Mouse (Mus musculus) liver, adult 2 months (tissue): ENCODE measurements around the gene Prdm8. TPM values are rescaled to one million over a fixed set of nuclear protein-coding genes. Genes with fewer than 3 reads are reported as not detected.

Source experiments
- DNase-seq: peaks from one replicate; pipeline ENCODE4 v3.0.0-alpha.2; 2011; ENCODE audit warnings: low read depth, low spot score; ENCODE audit errors: extremely low read depth
- H3K27ac ChIP-seq: fragments of 200-500 bp; replicated peaks from 2 replicates; pipeline ENCODE4 v1.5.1; 2012; ENCODE audit warnings: low read depth, mild to moderate bottlenecking, control low read depth, inconsistent platforms, low read length; ENCODE audit not compliant: insufficient read depth
- H3K27me3 ChIP-seq: fragments of 200-500 bp; 2 replicates; pipeline ENCODE4 v1.6.1; 2012; ENCODE audit warnings: mild to moderate bottlenecking, moderate library complexity, low read length, inconsistent platforms; ENCODE audit not compliant: control insufficient read depth, insufficient read depth
- H3K36me3 ChIP-seq: fragments of 200-500 bp; 2 replicates; pipeline ENCODE4 v1.6.1; 2012; ENCODE audit warnings: low read length, inconsistent platforms; ENCODE audit not compliant: control insufficient read depth, insufficient read depth
- H3K4me1 ChIP-seq: fragments of 200-500 bp; 2 replicates; pipeline ENCODE4 v1.6.1; 2011; ENCODE audit warnings: low read length; ENCODE audit not compliant: control insufficient read depth, insufficient read depth
- H3K4me3 ChIP-seq: fragments of 200-500 bp; 2 replicates; pipeline ENCODE4 v1.5.1; 2011; ENCODE audit warnings: low read depth, mild to moderate bottlenecking, control low read depth, low read length, moderate library complexity; ENCODE audit not compliant: insufficient read depth
- H3K79me2 ChIP-seq: fragments of 200-500 bp; 2 replicates; pipeline ENCODE4 v1.6.1; 2012; ENCODE audit warnings: inconsistent platforms, mild to moderate bottlenecking, low read length, moderate library complexity; ENCODE audit not compliant: control insufficient read depth, insufficient read depth
- H3K9ac ChIP-seq: fragments of 200-500 bp; 2 replicates; pipeline ENCODE4 v1.6.1; 2012; ENCODE audit warnings: low read depth, mild to moderate bottlenecking, control low read depth, inconsistent platforms, low read length
- CTCF ChIP-seq: fragments of 200-500 bp; IDR thresholded peaks from 2 replicates; pipeline ENCODE4 v1.5.1; 2011; ENCODE audit warnings: low read depth, low read length, control low read depth
- WGBS: fragments of 180-500 bp; shearing (Covaris S2); methylation state at CpG from one replicate; pipeline ENCODE4 v1.1.7; 2018; 5-methylcytosine and 5-hydroxymethylcytosine counted together
- polyA plus RNA-seq: library from polyadenylated mRNA; depleted of rRNA; stranded (reverse); fragments of >200 nt; gene quantifications from 2 replicates; pipeline ENCODE4 v1.2.3, GENCODE M21; 2012; rRNA removed
- total RNA-seq: library from RNA; depleted of rRNA; stranded (reverse); fragments of >200 nt; gene quantifications from 2 replicates; pipeline ENCODE4 v1.2.3, GENCODE M21; 2014; rRNA removed

Prdm8 gene
- total and polyA plus RNA-seq, 2 experiments: not detected

GRCm38 (mm10) chr5:98238466-98238865, 71.5 kb downstream of the Prdm8 start:
- Histone ChIP-seq H3K9ac (no peak overlapping the region), H3K27me3 (no peaks in the 10 kb centered on the region), H3K36me3 (no peaks in the 10 kb centered on the region), H3K4me3 (no peak overlapping the region), H3K27ac (no peak overlapping the region), H3K4me1 (no peaks in the 10 kb centered on the region), H3K79me2 (no peaks in the 10 kb centered on the region)
- 73% methylated on average over 6 of the region's 6 CpGs for WGBS
- no peak for DNase-seq
- no peak for TF ChIP-seq CTCF

Other genes with a start within 250 kb of the Prdm8 start
- gene Antxr2, start 136.2 kb upstream of the Prdm8 start, total RNA-seq: 18.3 and 24.9 TPM in 2 replicates
- gene Antxr2, start 136.2 kb upstream of the Prdm8 start, polyA plus RNA-seq: 5.2 and 5.5 TPM in 2 replicates
- not detected in 2 replicates for gene Fgf5, start 87.0 kb downstream of the Prdm8 start, total RNA-seq
- not detected in 2 replicates for gene Fgf5, start 87.0 kb downstream of the Prdm8 start, polyA plus RNA-seq
- not detected in 2 replicates for gene Cfap299, start 162.1 kb downstream of the Prdm8 start, total RNA-seq
- not detected in 2 replicates for gene Cfap299, start 162.1 kb downstream of the Prdm8 start, polyA plus RNA-seq